Mouse (Mus musculus): ENCODE data around the gene Slc6a16. TPM values are rescaled to one million over a fixed set of nuclear protein-coding genes. Genes with fewer than 3 reads are reported as not detected.

Gene Slc6a16
- polyA plus RNA-seq (2015; fragmentation: Nextera tagmentation; extraction: Ambion mirVana) = not detected in 2 replicates

DNA sequence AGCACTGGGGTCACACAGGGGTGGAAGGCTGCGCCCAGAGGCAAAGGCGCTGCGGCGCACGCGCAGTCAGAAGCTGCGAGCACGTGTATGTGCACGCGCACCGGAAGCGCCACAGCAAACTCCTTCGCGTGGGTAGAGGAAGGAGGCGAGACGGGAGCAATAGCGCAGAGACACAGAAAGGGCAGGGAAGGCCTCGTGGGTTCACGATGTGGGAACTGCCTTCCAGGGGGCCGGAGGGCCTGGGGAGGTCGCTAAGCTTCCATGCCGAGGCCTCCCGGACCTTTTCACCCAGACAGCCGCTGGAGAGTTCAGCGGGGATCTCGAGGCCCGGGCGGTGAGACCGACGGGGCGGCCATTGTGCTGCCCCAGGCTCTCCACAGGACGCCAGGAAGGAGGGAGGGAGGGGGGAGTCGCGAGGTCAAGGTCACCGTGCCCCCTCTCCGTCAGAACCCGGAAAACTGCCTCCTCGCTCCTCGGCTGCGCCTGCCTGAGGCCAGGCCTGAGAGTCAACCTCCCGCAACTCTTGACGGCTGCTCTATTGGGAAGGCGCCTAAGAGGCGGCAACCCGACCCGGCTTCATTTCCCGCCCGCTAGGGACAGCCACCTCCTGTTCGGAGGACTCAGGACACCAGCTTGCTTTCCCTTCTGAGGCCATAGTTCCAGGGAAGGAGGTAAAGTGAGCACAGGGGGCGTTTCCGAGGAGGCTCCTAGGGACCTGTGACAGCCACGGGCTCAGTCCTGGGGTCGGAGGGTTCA, at the start of gene Slc6a16:
Slc6a16 (plus strand) TSS at position 453 of the 756 bp plus-strand sequence.
- Histone ChIP-seq H3K4me3 (replicated peaks) (peak within 1 kb of the TSS; percentile 20), H3K27ac (no peak within 1 kb of the TSS), H3K4me1 (replicated peaks) (peaks cover 7% of the 10 kb centered on the region; the same call in 1 of the 2 replicates), H3K9ac (no peak within 1 kb of the TSS), H3K27me3 (replicated peaks) (peaks cover 5% of the 10 kb centered on the region), H3K4me2 (replicated peaks) (peak within 1 kb of the TSS; percentile 52), H3K9me3 (no peaks in the 10 kb centered on the region), H3K36me3 (no peaks in the 10 kb centered on the region)
- WGBS = 19% methylated on average over 50 of the region's 53 CpGs
- peak; percentile 53 for ATAC-seq

DNA sequence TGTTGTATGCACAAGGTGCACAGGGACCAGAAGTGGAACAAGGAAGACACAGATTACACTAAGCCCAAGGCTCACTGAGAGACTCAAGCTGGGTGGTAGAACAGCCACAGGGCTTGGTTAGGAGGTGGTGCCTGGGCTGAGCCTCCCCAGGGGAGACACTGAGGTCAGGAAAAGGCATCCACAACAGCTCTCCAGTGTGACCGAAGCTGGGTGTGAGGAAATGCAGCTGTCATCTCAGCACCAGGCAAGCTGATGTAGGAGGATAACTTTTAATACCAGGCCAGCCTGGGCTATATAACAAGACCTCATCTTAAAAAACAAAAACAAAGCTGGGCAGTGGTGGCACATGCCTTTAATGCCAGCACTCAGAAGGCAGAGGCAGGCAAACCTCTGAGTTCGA, 49.7 kb upstream of the Slc6a16 start:
- Histone ChIP-seq H3K9me3 (no peaks in the 10 kb centered on the region), H3K4me3 (replicated peaks) (no peak overlapping the region), H3K36me3 (no peaks in the 10 kb centered on the region), H3K27ac (no peak overlapping the region), H3K9ac (no peak overlapping the region), H3K27me3 (replicated peaks) (peaks cover 39% of the 10 kb centered on the region), H3K4me1 (replicated peaks) (peaks cover 5% of the 10 kb centered on the region), H3K4me2 (replicated peaks) (no peak overlapping the region)
- 54% methylated on average over 2 of the region's 2 CpGs for whole genome bisulfite sequencing
- no peak for ATAC-seq

DNA sequence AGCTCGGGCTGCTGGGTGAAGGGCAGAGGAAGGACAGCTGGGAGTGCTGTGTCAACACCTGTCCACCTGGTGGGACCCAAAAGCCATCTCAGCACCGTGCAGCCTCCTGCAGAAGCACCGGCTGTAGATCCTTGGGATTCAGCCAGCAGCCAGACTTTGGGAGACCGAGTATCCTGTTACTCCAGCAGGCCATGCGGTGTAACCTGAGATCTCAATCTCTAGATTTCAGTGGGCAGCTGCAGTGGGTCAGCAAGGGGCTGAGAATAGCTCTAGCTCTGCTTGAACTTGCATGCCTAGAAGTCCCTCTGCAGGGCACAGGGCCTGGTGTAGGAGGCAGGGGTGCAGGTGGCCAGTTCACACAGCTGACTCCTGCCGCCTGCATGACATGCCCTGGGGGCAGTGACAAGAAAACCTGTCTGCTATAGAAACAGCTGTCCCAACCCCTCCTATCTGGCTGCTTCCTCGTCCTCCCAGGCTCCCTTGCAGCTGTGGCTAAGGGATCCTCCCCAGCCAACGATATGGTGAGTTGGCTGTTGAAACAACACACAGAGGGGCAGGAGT, 49.0 kb upstream of the Slc6a16 start:
- WGBS = 11% methylated on average over 8 of the region's 8 CpGs
- peak; percentile 37 for ATAC-seq
- H3K9ac ChIP-seq = no peak overlapping the region

DNA sequence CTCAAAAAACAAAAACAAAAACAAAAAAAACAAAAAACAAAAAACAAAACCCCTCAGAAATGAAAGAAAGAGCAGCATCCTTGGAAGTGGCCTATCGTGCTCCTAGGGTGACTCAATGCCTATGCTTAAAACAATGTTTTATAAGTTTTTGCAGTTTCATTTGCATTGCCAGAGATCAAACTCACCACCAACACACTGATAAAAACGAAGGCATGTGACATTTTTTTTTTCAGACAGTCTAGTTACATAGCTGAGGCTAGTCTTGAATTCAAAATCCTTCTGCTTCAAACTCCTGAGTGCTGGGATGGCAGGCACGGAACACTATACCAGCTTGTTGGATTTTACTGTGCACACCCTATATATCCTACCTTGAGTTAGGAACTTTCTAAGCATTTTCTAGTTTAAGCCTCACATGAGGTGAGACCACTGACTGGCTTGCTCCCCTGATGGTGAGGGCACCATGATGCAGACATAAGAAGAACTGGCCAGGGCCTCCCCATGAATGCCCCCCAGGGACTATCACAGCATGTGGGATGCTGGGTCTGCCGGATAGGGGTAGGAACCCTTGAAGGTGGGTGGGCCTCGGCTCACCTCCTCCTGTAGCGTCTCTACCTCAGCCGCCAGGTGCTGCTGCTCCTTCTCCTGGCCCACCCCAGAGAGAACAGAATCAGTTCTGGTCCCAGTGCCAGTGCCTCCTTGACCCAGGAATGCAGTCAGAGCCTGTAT, 48.1 kb upstream of the Slc6a16 start:
- Histone ChIP-seq H3K27me3 (replicated peaks) (peaks cover 31% of the 10 kb centered on the region), H3K27ac (no peak overlapping the region), H3K4me1 (replicated peaks) (peaks cover 5% of the 10 kb centered on the region), H3K4me3 (replicated peaks) (no peak overlapping the region), H3K9me3 (no peaks in the 10 kb centered on the region), H3K4me2 (replicated peaks) (no peak overlapping the region), H3K9ac (no peak overlapping the region), H3K36me3 (no peaks in the 10 kb centered on the region)
- no peak for ATAC-seq
- WGBS = 83% methylated on average over 7 of the region's 7 CpGs

More for the DNA sequence above, 49.0 kb upstream of the Slc6a16 start:
- H3K27me3 ChIP-seq (replicated peaks) = peaks cover 34% of the 10 kb centered on the region
- no peak overlapping the region for H3K4me2 ChIP-seq (replicated peaks)
- H3K27ac ChIP-seq = no peak overlapping the region
- H3K4me1 ChIP-seq (replicated peaks) = peaks cover 5% of the 10 kb centered on the region
- no peaks in the 10 kb centered on the region for H3K36me3 ChIP-seq
- H3K4me3 ChIP-seq (replicated peaks) = no peak overlapping the region
- no peaks in the 10 kb centered on the region for H3K9me3 ChIP-seq

DNA sequence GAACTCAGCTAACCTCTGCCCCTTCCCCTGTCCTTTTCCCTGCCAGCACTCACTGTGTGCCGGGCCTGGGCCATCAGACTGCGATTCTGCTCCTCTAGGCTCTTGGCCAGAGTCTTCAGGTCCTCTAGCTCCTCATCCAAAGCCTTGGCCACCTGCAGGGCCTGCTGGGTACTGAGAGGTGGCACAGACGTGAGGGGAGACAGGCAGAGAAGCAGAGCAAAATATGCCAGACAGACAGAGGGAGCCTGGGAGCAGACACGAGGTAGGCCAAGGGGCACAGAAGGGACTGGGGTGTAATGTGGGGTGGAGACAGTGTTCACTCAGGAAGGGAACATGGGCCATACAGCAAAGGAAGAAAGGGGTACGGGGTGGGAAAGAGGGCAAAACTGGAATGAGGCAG, 47.5 kb upstream of the Slc6a16 start:
- no peak overlapping the region for H3K9ac ChIP-seq
- H3K27ac ChIP-seq = no peak overlapping the region
- no peaks in the 10 kb centered on the region for H3K9me3 ChIP-seq
- peaks cover 25% of the 10 kb centered on the region for H3K27me3 ChIP-seq (replicated peaks)
- ATAC-seq = no peak
- 67% methylated on average over 5 of the region's 5 CpGs for whole genome bisulfite sequencing
- no peak overlapping the region for H3K4me3 ChIP-seq (replicated peaks)
- no peaks in the 10 kb centered on the region for H3K36me3 ChIP-seq
- no peak overlapping the region for H3K4me2 ChIP-seq (replicated peaks)
- H3K4me1 ChIP-seq (replicated peaks) = peaks cover 5% of the 10 kb centered on the region

DNA sequence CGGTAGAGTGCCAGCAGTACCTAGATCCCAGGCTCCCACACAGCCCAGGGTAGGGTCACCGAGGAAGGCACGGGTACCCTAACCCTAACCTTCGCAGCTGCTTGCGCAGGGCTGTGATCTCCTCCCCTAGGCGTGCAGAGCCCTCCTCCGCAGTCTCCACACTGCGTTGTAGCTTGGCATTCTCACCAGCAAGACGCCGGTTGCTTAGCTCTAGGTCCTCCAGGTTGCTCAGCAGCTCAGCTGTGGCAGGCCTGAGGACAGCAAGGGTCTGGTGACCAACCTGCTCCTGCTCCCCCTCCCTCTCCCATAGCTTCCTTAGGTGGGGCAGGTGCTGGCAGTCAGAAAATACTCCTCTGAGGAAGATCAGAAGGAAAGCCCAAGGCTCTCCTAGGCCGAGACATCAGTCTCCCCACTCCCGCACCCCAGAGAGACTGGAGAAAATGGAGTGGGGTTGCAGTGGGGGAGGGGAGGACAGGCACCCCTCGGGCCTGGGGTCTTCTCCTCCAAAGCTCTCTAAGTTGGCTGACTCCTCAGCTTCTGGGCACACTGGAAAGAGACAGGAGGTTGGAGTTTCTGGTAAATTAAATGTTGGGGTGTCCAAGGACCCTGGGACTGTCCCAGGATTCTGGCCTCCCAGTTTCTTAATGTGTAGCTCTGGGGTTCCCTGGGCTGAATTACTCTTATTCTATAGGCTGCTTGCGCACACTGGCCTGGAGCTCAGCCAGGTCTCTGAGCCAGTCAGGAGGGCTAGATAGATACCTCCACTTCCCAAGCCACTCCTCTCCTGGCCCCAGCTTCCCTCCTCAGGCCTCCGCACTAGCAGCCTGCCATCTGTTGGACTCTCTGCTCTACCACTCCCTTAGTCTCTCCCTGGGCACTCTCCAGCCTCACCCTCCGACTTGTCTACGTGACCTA, 46.8 kb upstream of the Slc6a16 start:
- peaks cover 18% of the 10 kb centered on the region for H3K27me3 ChIP-seq (replicated peaks)
- 70% methylated on average over 17 of the region's 17 CpGs for WGBS
- H3K4me3 ChIP-seq (replicated peaks) = no peak overlapping the region
- H3K9me3 ChIP-seq = no peaks in the 10 kb centered on the region
- H3K36me3 ChIP-seq = no peaks in the 10 kb centered on the region
- peaks cover 5% of the 10 kb centered on the region for H3K4me1 ChIP-seq (replicated peaks)
- H3K27ac ChIP-seq = no peak overlapping the region
- no peak overlapping the region for H3K4me2 ChIP-seq (replicated peaks)
- no peak for ATAC-seq
- no peak overlapping the region for H3K9ac ChIP-seq

DNA sequence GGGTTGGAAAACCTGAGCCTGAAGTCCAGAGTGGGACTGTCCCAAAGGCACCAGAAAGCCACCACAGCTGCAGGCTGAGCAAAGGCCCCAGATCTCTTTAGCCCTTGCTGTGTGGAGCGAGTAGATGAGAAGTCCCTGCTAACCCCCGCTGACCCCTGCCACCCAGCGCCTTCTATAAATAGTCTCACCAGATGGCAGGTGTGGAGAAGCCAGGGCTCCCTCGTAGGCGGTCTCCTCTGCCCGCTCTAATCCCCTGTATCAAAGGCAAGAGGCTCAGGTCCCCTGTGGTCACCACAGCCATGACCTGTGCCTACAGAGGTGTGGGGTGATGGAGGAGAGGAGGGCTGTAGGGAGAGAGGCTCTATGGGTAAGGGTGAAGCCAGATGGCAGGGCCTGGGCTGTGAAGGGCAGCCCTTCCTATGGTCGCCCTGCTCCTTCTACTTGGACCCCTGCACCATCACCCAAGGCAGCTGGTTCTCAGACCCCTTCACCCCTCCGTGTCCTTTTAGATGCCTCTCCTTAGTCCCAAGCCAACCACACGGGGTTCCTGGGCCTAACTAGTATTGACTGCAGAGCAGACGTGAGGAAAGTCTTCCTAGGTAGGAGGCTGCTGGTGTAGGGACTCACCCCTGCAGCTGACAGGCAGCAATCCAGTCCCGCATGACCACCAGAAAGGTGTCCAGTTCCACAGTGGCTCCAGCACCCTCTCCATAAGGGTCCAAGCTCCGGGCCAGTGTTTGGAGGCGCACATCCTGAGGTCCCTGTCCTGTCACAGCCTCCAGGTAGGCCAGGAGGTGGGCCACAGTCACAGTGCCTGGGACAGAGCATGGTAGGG, 45.3 kb upstream of the Slc6a16 start:
- Histone ChIP-seq H3K4me1 (replicated peaks) (peaks cover 5% of the 10 kb centered on the region), H3K27me3 (replicated peaks) (peaks cover 19% of the 10 kb centered on the region; the same call in 1 of the 2 replicates), H3K36me3 (no peaks in the 10 kb centered on the region), H3K9me3 (no peaks in the 10 kb centered on the region), H3K27ac (no peak overlapping the region), H3K9ac (no peak overlapping the region), H3K4me2 (replicated peaks) (no peak overlapping the region), H3K4me3 (replicated peaks) (no peak overlapping the region)
- ATAC-seq = no peak
- WGBS = 63% methylated on average over 13 of the region's 13 CpGs

DNA sequence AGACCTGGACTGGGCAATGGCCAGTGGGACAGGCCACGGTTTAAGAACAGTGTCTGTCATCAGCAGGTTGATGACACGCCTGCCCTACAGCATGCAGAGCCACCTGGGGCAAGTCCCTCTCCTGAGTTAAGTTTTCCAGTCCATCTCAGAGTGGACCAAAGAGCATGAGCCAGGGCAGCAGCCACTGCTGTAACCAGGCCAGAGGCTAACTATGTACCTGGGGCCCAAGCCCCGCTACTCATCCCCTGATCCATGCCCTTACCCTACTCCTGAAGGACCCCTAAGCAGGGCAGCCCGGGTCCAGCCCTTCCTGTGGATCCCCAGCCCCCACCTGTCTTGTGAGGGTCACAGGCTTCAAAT, 44.7 kb upstream of the Slc6a16 start:
- H3K27ac ChIP-seq = no peak overlapping the region
- H3K36me3 ChIP-seq = no peaks in the 10 kb centered on the region
- no peak overlapping the region for H3K4me2 ChIP-seq (replicated peaks)
- no peak for ATAC-seq
- no peak overlapping the region for H3K4me3 ChIP-seq (replicated peaks)
- H3K9ac ChIP-seq = no peak overlapping the region
- H3K9me3 ChIP-seq = no peaks in the 10 kb centered on the region
- peaks cover 13% of the 10 kb centered on the region; the same call in 1 of the 2 replicates for H3K27me3 ChIP-seq (replicated peaks)
- peaks cover 5% of the 10 kb centered on the region for H3K4me1 ChIP-seq (replicated peaks)
- 85% methylated on average over 4 of the region's 4 CpGs for WGBS

DNA sequence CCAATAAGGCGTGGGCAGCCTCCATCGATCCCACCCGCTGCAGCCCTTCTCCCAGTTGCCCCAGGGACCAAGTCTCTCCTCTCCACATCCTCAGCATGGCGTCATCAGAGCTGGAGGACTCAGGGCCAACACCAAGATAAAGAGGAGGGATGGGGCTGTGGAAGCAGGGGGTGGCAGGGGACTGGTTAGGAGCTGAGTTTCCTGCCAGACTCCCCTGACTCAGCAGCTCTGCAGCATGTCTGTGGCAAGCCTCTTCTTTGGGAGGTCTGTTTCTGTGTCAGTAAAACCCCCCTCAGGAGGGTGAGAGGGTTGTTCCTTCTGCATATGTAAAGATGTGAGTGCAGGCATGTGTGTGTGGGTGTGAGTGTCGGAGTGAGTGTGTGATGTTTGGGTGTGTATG, 43.9 kb upstream of the Slc6a16 start:
- 70% methylated on average over 5 of the region's 5 CpGs for WGBS
- Histone ChIP-seq H3K9me3 (no peaks in the 10 kb centered on the region), H3K4me2 (replicated peaks) (no peak overlapping the region), H3K36me3 (no peaks in the 10 kb centered on the region), H3K9ac (no peak overlapping the region), H3K4me1 (replicated peaks) (peaks cover 2% of the 10 kb centered on the region), H3K4me3 (replicated peaks) (no peak overlapping the region), H3K27me3 (replicated peaks) (peaks cover 8% of the 10 kb centered on the region; the same call in 1 of the 2 replicates), H3K27ac (no peak overlapping the region)
- no peak for ATAC-seq

DNA sequence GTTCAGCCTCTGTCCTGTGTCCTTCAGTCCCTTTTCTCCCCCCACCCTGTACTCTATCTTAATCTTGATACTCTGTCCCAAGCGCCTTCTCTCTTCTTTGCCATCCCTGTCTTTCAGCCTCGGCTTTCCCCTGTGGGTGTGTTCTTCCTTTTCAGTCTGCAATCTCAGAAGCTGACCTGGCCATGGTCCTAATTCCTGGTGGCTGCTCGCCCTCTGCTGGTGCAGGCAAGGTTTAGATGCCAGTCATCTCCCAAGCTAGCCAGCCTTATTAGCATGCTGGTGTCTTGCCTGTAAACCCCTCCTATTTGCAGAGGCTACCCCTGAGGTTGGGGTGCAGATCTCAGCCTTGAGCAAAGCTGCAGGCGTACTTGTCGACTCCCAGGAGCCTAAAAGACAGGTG, 42.5 kb upstream of the Slc6a16 start:
- Histone ChIP-seq H3K4me3 (replicated peaks) (no peak overlapping the region), H3K9ac (no peak overlapping the region), H3K36me3 (no peaks in the 10 kb centered on the region), H3K9me3 (no peaks in the 10 kb centered on the region), H3K27me3 (replicated peaks) (peaks cover 8% of the 10 kb centered on the region; the same call in 1 of the 2 replicates), H3K4me2 (replicated peaks) (no peak overlapping the region), H3K4me1 (replicated peaks) (no peaks in the 10 kb centered on the region), H3K27ac (no peak overlapping the region)
- 17% methylated on average over 5 of the region's 5 CpGs for WGBS
- peak; percentile 57 for ATAC-seq

DNA sequence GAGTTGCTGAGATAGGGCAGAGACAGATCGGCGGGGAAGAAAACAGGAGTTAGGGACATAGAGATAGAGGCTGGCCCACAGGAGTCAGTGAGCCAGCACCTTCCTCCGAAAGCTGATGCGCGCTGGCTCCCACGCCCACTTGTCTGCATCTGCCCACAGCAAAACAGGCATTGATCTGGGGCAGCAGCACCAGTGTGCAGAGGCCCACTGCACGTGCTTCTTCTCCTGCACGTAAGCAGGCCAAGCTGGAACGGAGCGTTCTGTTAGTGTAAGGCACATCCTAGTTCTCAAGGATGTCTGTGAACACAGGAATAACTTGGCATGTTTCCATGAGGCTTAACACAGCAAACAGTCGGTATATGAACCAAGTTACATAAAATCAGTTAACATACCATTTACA, 41.9 kb upstream of the Slc6a16 start:
- Histone ChIP-seq H3K9ac (no peak overlapping the region), H3K4me3 (replicated peaks) (no peak overlapping the region), H3K36me3 (no peaks in the 10 kb centered on the region), H3K4me2 (replicated peaks) (no peak overlapping the region), H3K4me1 (replicated peaks) (no peaks in the 10 kb centered on the region), H3K27ac (no peak overlapping the region), H3K9me3 (no peaks in the 10 kb centered on the region), H3K27me3 (replicated peaks) (peaks cover 8% of the 10 kb centered on the region; the same call in 1 of the 2 replicates)
- WGBS = 81% methylated on average over 11 of the region's 11 CpGs
- no peak for ATAC-seq
